Mouse (Mus musculus) fat pad, adult 2 months (tissue): ENCODE data around the gene Mlxipl.
"Not testable (repeated sequence)": the region's sequence is repeated elsewhere in the genome, so short reads cannot be mapped to it uniquely, and the experiment has no call there.

ENCODE experiments used
- DNase-seq: peaks from one replicate; pipeline ENCODE4 v3.0.0-alpha.2; 2011; ENCODE audit warnings: low read depth, low spot score; ENCODE audit errors: extremely low read depth

The Mlxipl gene

DNA sequence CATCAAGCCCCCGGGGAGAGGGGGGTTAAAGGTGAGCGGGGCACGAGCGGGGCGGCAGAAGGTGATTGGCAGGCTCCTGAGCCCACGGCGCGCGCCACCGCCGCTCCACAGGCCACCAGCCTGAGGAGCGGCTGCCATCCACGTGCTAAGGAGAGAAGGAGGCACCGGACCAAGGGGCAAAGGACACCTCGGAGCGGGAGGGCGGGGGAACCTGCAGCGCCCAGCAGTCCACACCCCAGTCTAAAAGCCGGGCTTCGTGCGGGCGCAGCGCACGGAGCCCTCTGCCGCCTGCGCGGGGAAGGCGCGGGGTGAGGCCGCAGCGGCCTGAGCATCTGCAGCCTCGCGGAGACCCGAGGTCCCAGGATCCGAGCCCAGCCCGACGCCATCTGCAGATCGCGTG is at the start of gene Mlxipl:
TSS of gene Mlxipl (plus strand) at position 238 of the 400 bp plus-strand sequence.
- DNase-seq = no peak

DNA sequence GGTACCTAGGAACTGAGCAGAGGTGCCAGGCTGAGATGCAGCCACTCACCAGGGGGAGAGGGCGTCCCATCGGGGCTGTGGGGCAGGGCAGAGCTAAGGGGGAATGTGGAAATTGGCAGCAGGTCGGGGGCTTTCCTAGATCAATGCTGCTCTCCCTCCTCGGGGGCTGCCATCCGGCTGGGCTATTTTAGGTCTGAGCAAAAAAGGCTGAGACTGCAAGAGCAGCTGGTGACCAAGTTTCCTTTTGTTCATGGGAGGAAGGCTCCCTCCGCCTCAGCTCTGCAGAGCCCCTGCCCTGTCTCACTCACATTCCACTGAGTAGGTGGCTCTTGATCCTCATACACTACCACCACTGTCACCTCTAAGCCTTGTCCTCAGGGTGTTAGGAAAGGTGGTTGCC is 49.6 kb upstream of the Mlxipl start:
- no peak for DNase-seq

DNA sequence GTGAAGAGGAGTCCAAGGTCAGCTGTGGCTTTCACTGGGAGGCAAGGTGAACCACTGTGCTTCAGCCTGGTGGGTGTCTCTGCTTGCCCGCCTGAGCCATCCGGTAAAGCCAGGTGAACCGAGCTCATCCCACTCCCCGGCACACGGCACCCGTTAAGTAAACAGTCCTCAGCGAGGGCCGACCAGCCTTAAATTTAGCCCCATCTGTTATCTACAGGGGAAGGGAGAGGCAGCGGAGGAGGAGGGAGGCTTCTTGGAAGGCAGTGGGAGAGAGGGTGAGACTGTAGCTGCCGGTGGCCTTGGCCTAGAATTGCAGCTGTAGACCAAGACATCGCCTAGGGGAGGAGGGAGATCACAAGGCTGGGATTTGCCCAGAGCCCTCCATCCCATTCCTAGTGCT is 48.9 kb upstream of the Mlxipl start:
- no peak for DNase-seq

DNA sequence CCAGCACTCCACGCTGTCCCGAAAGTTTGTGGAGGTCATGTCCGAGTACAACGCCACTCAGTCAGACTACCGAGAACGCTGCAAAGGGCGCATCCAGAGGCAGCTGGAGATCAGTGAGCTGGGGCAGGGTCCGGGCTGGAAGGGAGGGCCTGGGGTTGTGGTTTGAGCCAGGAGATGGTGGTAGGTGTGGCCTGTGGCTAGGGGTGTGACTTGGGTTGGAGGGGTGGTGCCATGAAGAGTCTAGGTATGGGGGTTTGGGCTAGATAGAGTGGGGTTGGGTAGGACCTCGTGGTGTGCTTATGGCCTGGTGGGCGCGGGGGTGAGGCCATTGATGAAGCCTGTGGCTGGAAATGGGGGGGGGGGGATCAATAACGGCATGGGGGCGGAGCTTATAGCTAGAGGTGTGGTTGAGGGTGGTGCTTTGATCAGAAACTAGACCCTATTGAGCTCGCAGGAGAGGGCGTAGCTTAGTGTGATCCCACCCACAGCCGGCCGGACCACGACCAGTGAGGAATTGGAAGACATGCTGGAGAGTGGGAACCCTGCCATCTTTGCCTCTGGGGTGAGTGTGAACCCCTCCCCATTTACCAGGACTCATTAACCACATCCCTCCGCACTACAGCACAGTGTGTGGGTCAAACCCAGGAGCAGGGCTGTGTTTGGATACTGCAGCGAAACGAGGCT is 47.4 kb upstream of the Mlxipl start:
- no peak for DNase-seq

DNA sequence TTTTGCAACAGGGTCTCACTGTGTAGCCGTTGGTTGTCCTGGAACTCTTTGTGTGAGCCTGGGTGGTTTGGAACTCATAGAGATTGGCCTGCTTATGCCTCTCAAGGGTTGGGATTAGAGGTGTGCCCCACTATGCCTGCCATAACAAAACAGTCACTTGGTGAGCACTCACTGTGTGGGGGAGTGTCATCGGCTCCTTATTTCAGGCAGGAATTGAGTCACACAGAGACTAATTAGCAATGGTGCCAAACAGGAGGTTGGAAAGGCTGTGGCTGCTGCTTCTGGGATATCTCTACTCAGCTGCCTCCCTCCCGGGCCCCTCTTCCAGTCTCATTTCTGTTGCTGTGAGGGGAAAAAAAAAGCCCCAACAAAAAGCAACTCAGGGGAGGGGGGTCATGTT is 45.1 kb upstream of the Mlxipl start:
- DNase-seq = no peak

DNA sequence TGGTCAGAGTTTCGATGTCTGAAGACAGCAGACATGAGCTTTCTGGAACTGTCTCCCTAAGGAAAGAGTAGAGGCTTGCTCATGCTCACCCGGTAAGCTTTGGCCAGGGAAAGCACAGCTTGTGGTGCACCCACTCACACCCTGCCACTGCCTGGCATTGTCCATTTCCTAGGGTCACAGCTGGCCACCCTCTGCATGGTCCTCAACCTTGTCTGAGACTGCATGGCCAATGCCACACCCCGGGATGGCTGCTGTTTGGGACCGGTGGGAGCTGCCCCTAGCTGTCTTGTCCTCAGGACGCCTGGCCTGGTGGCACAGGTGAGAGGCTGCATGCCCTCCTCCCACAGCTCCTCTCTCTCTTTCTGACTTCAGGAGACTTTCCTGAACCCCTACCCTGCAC is 41.2 kb upstream of the Mlxipl start:
- no peak for DNase-seq

DNA sequence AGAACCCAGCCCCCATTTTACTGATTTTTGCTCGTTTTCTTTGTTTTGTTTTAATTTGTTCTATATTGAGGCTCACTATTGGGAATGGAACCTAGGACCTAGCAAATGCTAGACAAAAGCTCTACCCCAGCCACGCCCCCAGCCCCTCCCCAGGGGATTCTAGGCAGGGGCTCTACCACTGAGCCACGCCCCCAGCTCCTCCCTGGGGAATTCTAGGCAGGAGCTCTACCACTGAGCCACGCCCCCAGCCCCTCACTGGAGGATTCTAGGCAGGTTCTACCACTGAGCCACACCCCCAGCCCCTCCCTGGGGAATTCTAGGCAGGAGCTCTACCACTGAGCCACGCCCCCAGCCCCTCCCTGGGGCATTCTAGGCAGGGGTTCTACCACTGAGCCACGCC is 40.4 kb upstream of the Mlxipl start:
- DNase-seq = not testable (repeated sequence)

DNA sequence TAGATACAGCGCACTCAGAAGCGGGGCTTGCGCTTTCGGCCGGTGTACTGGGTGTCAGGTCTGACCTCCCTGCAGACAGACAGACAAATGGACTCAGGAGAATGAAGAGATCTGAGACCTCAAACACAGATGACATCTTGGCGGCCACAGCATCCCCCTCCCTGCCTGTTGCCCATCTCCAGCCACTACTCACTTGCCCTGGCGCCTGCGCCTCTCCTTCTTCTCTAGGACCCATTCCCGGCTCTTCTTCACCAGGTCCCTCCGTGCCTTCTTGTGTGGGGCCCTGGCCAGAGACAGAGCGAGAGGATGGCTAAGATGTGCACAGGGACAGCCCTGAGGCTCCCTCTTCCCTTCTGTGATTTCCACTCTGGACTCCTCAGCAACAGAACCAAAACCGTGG is 36.3 kb upstream of the Mlxipl start:
- DNase-seq = no peak

DNA sequence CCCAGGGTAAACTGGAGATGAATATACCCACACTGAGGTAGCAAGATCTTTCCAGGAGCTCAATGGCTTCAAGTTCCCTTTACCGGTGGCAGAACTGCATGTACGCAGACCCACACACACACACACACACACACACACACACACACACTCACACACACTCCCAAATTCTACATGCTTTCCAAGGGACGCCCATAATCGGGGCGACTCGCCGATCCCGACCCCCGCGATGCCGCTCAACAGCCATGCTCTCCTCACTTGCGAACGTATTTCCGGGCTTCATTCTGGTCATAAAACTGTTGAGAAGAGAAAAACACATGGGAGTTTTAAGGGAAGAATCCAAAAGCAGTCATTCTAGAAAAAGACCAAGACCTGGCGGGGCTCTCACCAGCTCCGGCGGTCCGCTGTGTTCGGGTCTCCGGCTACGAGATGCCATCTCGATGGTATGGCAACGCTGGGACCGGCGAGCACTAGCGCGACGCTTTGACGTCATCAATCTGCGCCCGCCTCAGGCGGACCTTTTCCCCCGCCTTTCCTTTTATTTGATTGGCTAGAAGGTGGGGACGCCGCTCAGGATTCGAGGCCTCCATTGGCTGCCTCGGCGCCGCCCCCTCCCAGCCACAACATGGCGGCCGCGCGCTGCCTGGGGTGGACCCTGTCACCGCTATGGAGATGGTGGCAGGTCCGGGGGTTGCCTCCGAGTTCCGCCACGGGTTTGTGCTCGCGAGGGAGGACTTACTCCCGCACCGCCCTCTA is 25.9 kb upstream of the Mlxipl start, which contains the start of gene Dnajc30:
TSS of gene Dnajc30 (plus strand) at position 574 of the 753 bp plus-strand sequence.
- peak; percentile 49 for DNase-seq

DNA sequence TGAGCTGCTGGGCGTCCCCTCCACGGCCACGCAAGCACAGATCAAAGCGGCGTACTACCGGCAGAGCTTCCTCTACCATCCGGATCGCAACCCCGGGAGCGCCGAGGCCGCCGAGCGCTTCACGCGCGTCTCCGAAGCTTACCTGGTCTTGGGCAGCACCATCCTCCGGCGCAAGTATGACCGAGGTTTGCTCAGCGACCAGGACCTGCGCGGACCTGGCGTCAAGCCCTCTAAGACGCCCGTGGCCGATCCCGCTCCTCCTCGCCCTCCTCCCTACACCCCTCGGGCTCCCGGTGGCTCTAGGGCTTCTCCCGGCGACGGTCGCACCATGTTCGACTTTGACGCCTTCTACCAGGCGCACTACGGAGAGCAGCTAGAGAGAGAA is 25.3 kb upstream of the Mlxipl start:
- DNase-seq = no peak

DNA sequence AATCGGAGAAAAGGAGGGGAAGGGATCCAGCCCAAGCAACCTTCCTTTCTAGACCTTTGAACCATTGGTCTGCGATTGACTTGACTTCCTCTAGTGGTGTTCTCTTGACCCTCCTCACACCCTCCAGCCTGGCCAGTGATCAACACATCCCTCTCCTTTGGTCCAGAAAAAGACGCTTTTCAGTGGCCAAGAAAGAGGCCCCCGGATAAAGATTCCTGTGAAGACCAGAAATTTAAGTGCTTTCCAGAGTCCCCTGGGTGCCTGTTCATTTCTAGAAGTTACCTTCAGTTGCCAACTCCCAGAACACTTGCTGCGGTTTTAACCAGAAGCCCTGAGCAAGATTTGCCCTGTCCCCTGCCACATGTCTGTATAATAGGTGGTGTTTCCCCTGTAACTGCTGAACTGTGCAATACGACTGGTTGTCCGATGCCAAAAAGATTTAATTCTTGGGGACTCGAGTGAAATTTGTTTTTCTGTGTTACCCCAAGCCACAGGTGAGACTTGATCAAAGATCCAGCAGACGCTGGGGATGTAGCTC is 24.7 kb upstream of the Mlxipl start, which contains the start of gene Bud23:
TSS of gene Bud23 (minus strand) at position 51 of the 538 bp plus-strand sequence.
- DNase-seq = not testable (repeated sequence)

DNA sequence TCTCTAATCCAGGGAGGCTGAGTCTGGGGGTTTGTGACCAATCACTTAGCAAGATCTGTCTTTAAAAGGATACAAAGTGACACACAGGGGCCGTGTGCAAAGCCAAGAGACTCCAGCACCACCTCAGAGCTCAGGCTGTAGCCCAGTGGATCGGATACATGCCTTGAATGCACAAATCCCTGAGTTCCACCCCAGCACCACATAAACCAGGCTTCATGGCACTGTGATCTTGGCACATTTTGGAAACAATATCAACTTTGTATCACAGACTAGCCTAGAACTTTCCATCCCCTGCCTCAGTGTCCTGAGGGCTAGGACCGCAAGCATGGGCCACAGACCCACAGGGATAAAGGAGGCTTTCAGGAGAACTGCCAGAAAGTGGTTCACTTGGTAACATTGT is 23.7 kb upstream of the Mlxipl start:
- DNase-seq = no peak

DNA sequence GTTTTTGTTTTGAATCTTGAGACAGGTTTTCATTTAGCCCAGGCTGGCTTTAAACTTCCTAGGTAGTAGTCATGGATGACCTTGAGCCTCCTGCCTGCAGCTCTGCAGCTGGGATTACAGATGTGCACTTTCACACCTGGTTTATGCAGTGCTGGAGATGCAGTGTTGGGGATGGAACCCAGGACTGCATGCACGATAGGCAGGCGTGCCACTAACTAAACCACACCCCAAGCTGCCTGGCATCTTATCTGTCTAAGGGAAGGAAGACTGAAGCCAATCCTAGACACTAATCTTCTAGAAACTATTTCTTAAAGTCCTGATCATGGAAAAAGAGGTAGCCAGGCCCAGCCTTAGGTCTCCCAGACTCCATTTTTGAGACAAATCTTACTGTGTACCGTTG is 19.2 kb upstream of the Mlxipl start:
- DNase-seq = no peak

DNA sequence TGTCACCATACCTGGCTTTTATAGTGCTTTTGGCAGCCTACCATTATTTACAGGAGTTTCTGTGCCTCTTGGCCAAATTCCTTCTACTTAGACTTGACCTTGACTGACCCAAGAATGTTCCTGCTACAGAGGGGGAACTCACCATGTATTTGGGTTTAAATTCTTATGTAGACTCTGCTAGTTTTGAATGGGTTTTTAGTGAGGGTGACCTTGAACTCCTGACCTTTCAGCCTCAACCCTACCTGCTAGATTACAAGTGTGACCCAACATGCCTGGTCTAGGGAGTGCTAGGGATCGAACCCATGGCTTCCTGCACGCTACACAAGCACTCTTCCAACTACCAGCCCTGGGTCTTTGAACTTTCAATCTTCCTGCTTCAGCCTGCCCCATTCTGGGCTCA is 17.6 kb upstream of the Mlxipl start:
- DNase-seq = no peak

DNA sequence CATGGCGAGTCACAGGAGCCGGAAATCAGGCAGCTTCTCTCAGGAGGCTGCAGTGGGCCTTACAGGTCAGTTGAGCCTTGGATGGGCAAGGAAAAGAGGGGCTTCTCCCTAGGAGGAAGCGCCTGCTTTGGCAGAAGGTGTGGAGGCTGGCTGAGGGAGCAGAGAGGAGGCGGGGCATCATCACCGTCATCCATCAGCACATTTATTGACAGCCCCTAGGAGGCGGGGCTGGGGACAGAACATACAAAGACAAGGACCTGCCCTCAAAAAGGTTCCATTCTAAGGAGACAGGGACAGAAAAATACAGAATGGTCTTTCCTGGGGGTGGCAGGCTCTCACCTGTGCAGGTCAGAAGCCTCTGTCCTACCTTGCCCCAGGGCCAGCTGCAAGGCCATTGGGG is 17.0 kb upstream of the Mlxipl start:
- no peak for DNase-seq

DNA sequence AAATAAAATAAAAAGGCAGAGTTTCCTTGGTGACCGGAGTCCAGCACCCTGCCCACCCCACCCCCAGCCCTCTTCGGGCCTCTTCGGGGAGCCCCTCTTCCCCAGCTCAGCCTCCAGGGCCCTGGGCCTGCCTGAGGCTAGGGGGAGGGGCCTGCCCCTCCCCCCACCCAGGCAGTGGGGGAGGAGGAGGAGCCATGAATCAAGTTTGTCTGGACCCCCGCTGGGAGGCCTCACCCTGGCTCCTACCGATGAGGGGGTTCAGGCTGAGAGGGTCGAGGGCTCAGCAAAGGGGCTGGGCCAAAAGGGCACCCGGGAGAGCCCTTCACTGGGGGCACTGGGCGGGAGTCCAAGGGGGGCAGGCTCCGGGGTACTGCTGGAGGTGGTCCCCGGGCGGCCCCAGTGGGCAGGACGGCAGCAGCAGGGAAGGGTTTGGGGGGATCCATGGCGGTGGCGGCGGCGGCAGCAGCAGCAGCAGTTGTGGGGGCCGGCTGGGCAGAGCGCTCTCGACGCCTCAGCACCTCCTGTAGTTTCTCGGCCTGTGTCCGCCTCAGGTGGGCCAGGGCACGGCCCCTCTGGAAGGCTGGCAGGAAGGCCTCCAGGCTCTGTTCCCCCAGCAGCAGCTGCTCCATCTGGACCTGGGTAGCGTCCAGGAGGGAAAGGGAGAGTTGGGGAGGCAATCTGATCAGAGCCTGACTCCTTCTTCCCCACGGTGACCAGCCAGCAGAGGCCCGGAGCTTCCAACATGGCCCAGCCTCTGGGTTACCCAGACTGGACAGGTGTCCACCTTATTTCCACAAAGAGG is 16.1 kb upstream of the Mlxipl start:
- no peak for DNase-seq

DNA sequence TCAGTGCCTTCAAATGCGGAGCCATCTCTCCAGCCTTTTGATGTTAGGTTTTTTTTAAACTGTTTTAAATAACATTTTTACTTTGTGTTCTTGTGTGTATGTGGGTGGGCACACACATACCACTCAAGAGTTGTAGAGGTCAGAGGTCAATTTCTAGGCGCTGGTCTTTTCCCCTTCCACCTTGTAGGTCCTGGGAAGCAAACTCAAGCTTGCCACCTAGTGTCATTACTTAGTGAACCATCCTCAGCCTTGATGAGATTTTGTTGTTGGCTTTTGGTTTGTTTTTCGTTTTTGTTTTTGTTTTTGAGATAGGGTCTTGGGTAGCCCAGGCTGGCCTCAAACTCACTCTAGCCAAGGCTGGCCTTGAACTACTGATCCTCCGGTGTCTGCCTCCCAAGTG is 14.0 kb upstream of the Mlxipl start:
- DNase-seq = no peak

DNA sequence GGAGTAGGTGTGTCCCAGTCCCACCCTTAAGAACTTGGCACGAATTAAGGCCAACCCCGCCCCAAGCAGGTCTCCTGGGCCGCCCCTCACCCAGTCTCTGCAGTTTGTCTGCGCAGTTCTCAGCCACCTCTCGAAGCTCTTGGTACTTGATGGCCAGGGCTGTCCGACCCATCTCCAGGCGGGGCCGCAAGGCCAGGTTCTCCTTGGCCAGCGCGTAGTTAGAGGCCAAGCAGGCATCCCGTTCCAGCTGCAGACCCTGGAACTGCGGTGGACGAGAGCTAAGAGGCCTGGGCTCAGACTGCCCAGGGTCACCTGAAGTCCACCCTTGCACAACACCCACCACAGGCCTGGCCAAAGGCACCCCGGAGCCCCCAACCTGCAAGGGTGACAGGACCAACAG is 13.3 kb upstream of the Mlxipl start:
- no peak for DNase-seq

DNA sequence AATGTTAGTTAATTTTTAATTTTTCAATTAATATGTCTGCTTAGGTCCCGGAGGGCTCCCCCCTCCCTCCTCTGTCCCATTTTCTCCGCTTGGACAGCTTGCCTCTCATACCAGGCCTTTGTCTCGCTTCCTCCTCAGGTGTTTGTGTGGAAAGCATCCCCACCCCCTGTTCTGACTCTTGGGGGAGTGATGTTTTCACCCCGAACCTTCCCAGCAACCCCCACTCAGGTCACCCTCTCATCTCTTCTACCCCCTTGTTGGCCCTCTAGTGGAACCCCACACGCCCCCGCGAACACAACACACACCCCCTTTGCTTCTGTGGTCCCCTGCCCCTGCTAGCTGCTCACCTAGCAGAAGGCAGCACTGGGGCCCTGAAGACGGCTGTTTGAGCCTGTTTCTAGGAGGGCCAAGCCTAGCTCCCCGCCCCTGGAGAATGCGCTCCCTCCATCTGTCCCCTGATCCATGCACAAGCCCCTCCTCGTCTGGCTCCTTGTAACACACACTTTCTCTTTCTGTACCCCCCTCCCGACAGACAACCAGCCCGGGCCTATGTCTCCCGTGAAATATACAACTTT is 12.7 kb upstream of the Mlxipl start:
- DNase-seq = no peak

DNA sequence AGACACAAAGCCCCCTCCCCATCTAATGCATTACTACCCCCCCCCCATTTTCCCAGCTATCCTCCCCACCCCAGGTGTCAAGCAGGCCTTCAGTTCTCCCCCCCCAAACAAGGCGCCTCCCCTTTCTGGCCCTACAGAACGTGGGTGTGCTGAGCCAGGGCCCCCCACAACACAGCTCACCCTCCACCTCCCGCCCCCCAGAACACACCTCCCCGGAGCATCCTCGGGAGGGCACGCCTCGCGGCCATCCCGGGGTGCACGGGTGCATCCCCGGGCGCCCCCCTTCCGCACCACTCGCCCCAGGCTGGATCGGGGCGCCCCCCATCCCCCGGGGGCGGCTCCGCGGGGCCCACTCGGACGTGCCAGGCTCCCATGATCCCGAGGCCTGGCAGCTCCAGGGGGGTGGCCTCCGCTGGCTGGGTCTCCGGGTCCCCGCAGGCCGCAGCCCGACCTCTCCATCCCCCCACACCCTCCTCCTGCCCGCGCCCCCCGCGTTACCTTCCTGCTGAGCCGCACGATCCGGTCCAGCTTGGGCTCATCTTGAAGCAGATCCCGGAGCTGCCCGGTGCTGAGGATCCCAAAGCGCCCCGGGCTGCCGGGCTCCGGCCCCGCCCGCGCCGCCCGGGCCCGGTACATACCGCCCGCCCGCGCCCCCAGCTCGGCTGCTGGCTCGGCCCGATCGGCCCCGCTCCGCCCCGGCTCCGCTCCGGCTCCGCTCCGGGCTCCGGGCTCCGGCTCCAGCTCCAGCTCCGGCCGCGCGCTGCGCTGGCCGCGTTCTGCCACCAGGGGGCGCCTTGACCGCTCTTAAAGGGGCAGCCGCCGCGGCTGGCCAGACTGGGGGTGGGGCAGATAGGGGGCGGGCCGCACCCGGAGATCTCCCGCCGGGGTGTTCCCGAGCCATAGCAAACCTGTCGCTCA is 11.9 kb upstream of the Mlxipl start, which contains the start of gene Vps37d:
TSS of gene Vps37d (minus strand) at position 703 of the 918 bp plus-strand sequence.
- no peak for DNase-seq
